Mouse (Mus musculus) thymus, adult 2 months (tissue): ENCODE data around the gene Fam84a. TPM values are rescaled to one million over a fixed set of nuclear protein-coding genes. Genes with fewer than 3 reads are reported as not detected.

Experiments used
- DNase-seq: peaks from one replicate; pipeline ENCODE4 v3.0.0; 2021
- H3K27ac ChIP-seq: fragments of 200-500 bp; 2 replicates; pipeline ENCODE4 v1.5.1; 2012; ENCODE audit warnings: low read length, control low read depth; ENCODE audit not compliant: control insufficient read depth, insufficient read depth
- H3K27me3 ChIP-seq: fragments of 200-500 bp; 2 replicates; pipeline ENCODE4 v1.6.1; 2012; ENCODE audit warnings: mild to moderate bottlenecking, low read length, moderate library complexity, mixed read lengths; ENCODE audit not compliant: control insufficient read depth, insufficient read depth
- H3K36me3 ChIP-seq: fragments of 200-500 bp; 2 replicates; pipeline ENCODE4 v1.6.1; 2012; ENCODE audit warnings: mild to moderate bottlenecking, low read length, moderate library complexity; ENCODE audit not compliant: control insufficient read depth, insufficient read depth
- H3K4me1 ChIP-seq: fragments of 200-500 bp; replicated peaks from 2 replicates; pipeline ENCODE4 v1.6.1; 2012; ENCODE audit warnings: low read length; ENCODE audit not compliant: control insufficient read depth, insufficient read depth
- H3K4me3 ChIP-seq: fragments of 200-500 bp; 2 replicates; pipeline ENCODE4 v1.5.1; 2012; ENCODE audit warnings: mild to moderate bottlenecking, low read length, control low read depth, moderate library complexity; ENCODE audit not compliant: control insufficient read depth, insufficient read depth
- CTCF ChIP-seq: fragments of 200-500 bp; IDR thresholded peaks from 2 replicates; pipeline ENCODE4 v1.5.1; 2012; ENCODE audit warnings: mild to moderate bottlenecking, control low read depth, low read length, moderate library complexity, borderline replicate concordance; ENCODE audit not compliant: control insufficient read depth, poor library complexity, insufficient read depth; ENCODE audit errors: extremely low read depth
- POLR2A ChIP-seq: fragments of 200-500 bp; IDR thresholded peaks from 2 replicates; pipeline ENCODE4 v1.6.1; 2012; ENCODE audit warnings: mild to moderate bottlenecking, low read length, control low read depth, moderate library complexity; ENCODE audit not compliant: control insufficient read depth, poor library complexity, insufficient read depth; ENCODE audit errors: extremely low read depth
- WGBS: fragments of 180-500 bp; shearing (Covaris S2); methylation state at CpG from one replicate; pipeline ENCODE4 v1.1.7; 2018; 5-methylcytosine and 5-hydroxymethylcytosine counted together
- polyA plus RNA-seq: library from polyadenylated mRNA; depleted of rRNA; stranded (reverse); fragments of >200 nt; gene quantifications from 2 replicates; pipeline ENCODE4 v1.2.3, GENCODE M21; 2012

The Fam84a gene
- polyA plus RNA-seq, 1 experiment: 1.5 TPM

GRCm38 (mm10) chr12:14150568-14150909, 1.3 kb downstream of the Fam84a start:
- H3K4me1 ChIP-seq: no peaks in the 10 kb centered on the region
- H3K27me3 ChIP-seq: no peaks in the 10 kb centered on the region
- DNase-seq: no peak
- no peak overlapping the region for H3K27ac ChIP-seq
- H3K36me3 ChIP-seq: no peaks in the 10 kb centered on the region
- no peak overlapping the region for H3K4me3 ChIP-seq
- 9% methylated on average over 20 of the region's 20 CpGs for WGBS
- TF ChIP-seq POLR2A (no peak), CTCF (no peak)

- Histone ChIP-seq H3K4me3 (no peak overlapping the region), H3K4me1 (no peaks in the 10 kb centered on the region), H3K27ac (no peak overlapping the region), H3K36me3 (no peaks in the 10 kb centered on the region), H3K27me3 (no peaks in the 10 kb centered on the region)
- TF ChIP-seq CTCF (no peak), POLR2A (no peak)
- no peak for DNase-seq
- WGBS: 5% methylated on average over 59 of the region's 59 CpGs
Observed at GRCm38 (mm10) chr12:14149843-14150567, 1.8 kb downstream of the Fam84a start.

- no peak for TF ChIP-seq CTCF
- TF ChIP-seq POLR2A: no peak
- no peaks in the 10 kb centered on the region for H3K27me3 ChIP-seq
- WGBS: 17% methylated on average over 27 of the region's 27 CpGs
- H3K27ac ChIP-seq: no peak overlapping the region
- no peak for DNase-seq
- H3K4me1 ChIP-seq: no peaks in the 10 kb centered on the region
- H3K4me3 ChIP-seq: no peak overlapping the region
- no peaks in the 10 kb centered on the region for H3K36me3 ChIP-seq
Observed at GRCm38 (mm10) chr12:14149022-14149842, 2.6 kb downstream of the Fam84a start.

- Histone ChIP-seq H3K4me3 (no peak overlapping the region), H3K27me3 (no peaks in the 10 kb centered on the region), H3K36me3 (no peaks in the 10 kb centered on the region), H3K4me1 (no peaks in the 10 kb centered on the region), H3K27ac (no peak overlapping the region)
- TF ChIP-seq POLR2A (no peak), CTCF (no peak)
- WGBS: 94% methylated on average over 1 of the region's 1 CpGs
- DNase-seq: no peak
Observed at GRCm38 (mm10) chr12:14137046-14137445, 14.8 kb downstream of the Fam84a start.

GRCm38 (mm10) chr12:14114730-14115129, 37.1 kb downstream of the Fam84a start:
- Histone ChIP-seq H3K27ac (no peak overlapping the region), H3K27me3 (no peaks in the 10 kb centered on the region), H3K4me3 (no peak overlapping the region), H3K4me1 (no peaks in the 10 kb centered on the region), H3K36me3 (no peaks in the 10 kb centered on the region)
- no peak for TF ChIP-seq POLR2A
- TF ChIP-seq CTCF: no peak
- no peak for DNase-seq
- 89% methylated on average over 6 of the region's 6 CpGs for WGBS

- Histone ChIP-seq H3K27ac (no peak overlapping the region), H3K36me3 (no peaks in the 10 kb centered on the region), H3K4me1 (no peaks in the 10 kb centered on the region), H3K27me3 (no peaks in the 10 kb centered on the region), H3K4me3 (no peak overlapping the region)
- no peak for DNase-seq
- TF ChIP-seq POLR2A: no peak
- no peak for TF ChIP-seq CTCF
Observed at GRCm38 (mm10) chr12:14096944-14097343, 54.9 kb downstream of the Fam84a start.
